Mouse (Mus musculus) kidney, adult 18-20 months (tissue): Measurements from ENCODE around the gene Olfr328.
"Not testable (repeated sequence)": the region's sequence is repeated elsewhere in the genome, so short reads cannot be mapped to it uniquely, and the experiment has no call there.

Experiments used
- DNase-seq: peaks from one replicate; pipeline ENCODE4 v3.0.0; 2021

Gene Olfr328

DNA sequence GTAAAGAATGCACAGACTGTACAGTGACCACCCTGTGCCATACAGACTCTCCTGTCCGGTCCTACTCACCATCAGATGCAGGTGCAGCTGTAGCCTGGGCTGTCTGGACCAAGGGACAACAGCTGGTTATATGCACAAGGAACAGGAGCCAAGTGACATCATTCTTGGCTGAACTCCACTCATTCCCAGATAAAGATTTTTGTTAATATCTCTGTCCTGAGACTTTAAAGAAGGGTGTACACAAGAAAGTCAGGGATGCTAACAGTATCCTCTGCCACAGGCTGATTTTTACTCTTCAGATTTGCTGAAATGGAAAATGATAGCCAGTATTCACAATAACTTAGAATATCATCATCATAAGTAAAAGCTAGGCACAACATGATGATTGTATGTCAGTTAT is at the start of gene Olfr328:
TSS of gene Olfr328 (minus strand) at position 101 of the 400 bp plus-strand sequence.
- DNase-seq: no peak

GRCm38 (mm10) chr11:58605228-58605627 is 49.8 kb upstream of the Olfr328 start:
- DNase-seq: no peak

- DNase-seq: no peak
Measured at GRCm38 (mm10) chr11:58604688-58605087, 49.3 kb upstream of the Olfr328 start.

DNA sequence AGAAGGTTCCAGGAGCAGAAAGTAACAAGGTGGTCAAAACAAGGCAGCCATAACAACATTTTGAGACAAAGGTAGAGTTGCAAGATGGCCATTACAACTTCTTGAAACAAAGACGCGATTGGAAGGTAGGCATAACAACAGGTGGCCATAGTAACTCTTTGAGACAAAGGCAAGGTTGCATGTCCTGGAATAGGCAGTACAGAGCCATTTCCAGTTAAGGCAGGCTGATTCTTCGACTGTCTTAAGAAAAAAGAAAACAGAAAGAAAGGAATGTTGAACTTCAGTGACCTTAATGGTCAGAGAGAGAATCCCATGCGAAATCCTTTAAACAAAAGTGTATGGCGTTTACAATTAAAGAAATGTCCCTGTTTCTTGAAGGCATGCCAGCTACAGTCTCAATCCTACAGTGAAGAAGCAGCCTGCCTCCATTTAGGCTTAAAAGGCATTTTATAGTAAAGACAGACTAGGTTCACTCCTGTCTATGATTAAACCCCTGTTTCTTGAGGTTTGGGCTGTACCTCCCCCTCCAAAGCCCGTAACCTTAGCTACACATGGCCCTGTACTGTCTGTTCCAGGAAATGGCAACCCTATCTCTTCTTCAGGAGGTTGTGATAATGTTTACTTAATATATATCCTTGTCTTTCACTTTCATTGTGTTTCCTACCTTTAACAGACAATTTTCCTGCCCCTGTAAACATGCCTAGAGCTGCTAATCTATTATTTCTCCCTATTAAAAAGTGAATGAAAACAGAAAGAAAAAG is 47.5 kb upstream of the Olfr328 start:
- DNase-seq: no peak

DNA sequence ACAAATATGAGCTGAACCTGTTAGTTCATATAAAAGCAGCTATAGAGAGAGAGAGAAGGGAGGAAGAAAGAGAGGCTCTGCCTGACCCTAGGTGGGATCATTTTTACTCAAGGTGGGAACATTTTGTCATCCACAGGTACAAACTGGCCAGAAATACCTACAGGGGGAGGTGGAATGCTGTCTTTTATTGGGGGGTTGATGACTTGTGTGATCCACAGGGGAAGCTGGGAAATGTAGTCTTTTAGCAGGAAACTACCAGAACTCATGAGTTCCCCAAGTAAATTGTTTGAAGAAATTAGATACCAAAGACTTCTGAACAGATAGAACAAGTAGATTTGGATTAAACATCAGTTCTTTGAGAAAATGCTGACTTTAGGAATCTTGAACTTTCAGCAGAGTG is 46.6 kb upstream of the Olfr328 start:
- no peak for DNase-seq

GRCm38 (mm10) chr11:58597837-58598236 is 42.4 kb upstream of the Olfr328 start:
- DNase-seq: no peak

DNA sequence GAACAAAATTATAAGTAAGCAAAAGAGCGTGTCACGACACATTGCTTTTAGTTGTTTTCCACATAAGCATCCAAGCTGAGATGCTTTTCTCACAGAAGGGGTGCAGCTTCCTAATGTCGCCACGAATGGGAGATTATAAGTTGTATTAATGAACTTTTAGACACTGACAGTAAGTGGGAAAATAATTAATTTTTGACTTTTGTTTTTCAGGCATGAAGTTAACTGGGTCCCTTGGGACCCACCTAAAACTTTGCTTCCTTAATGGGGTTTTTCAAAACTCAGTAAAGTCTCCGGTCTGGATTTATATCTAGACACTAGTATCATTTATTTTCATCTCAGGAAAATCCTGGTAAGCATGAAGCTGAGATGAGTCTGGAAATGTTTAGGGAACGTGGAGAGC is 39.4 kb upstream of the Olfr328 start, which contains the start of gene Olfr324:
TSS of gene Olfr324 (plus strand) at position 301 of the 400 bp plus-strand sequence.
- DNase-seq: no peak

DNA sequence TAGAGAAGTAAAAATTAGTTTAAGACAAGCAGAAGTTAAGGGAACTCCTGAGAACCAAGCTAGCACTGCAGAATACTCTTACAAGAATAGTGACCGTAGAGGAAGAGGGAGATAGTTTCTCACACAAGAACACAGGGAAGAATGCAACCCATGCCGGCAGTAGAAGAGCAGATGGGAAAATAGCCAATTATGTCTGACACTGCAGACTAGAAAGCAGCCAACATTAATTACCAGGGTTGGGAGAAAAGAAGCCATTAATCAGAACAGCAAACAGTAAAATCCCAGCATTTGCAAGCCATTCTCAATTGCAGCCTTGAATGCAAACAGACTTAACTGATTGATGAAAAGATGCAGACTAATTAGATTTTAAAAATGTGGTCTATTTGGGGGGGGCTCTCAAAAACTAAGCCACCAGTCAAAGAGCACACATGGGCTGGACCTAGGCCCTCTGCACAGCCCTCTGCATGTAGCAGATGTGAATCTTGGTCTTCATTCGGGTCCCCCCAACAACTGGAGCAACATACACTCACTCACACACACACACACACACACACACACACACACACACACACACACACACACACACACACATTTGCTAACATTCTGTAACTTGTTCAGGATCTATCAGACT is 33.3 kb upstream of the Olfr328 start:
- DNase-seq: no peak

- DNase-seq: peak; percentile 56
Measured at GRCm38 (mm10) chr11:58587898-58588348, 32.5 kb upstream of the Olfr328 start.

DNA sequence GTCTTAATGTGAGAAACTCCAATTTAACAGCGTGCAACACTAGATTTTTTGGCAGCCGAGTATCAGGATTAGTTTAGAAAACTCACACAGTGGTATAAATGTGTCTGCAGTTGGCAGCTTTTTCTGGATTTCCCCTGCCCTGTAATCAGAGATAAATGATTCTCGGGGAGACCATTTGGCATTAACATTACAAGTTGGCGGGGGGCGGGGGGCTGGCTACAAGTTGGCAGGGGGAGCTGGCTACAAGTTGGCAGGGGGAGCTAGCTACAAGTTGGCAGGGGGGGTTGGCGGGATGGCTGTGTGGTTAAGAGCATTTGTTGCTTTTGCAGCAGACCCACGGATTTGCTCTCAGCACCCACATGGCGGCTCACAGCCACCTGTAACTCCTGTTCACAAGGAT is 23.2 kb upstream of the Olfr328 start:
- DNase-seq: no peak

DNA sequence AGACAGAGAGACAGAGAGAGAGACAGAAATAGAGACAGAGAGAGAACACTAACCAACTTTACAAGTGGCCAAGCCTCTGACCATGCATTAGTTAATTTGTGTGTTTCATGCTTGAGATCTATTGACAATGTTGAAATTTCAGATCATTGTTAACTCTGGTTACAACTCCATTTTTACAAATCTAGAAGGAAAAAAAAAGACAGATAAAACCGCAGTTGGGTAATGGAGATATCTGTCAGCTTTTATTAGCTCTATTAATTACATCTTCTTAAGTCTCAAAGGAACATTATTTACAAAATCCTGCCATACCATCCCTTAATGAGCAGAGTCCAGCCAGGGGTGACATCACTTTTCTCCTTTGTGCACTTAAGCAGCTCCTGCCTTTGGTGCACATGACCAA is 22.0 kb upstream of the Olfr328 start, which contains the start of gene Olfr325:
TSS of gene Olfr325 (plus strand) at position 301 of the 400 bp plus-strand sequence.
- DNase-seq: no peak

GRCm38 (mm10) chr11:58570405-58570804 is 15.0 kb upstream of the Olfr328 start, which contains the start of gene Olfr224:
Gene Olfr224 (minus strand): TSS chr11:58570553.
- no peak for DNase-seq

GRCm38 (mm10) chr11:58546322-58546721 is 9.1 kb downstream of the Olfr328 start, which contains the start of gene Olfr329-ps:
Gene Olfr329-ps (minus strand): TSS chr11:58546422.
- DNase-seq: no peak

GRCm38 (mm10) chr11:58534736-58535135 is 20.7 kb downstream of the Olfr328 start, which contains the start of gene Olfr330:
Gene Olfr330 (minus strand): TSS chr11:58534836.
- not testable (repeated sequence) for DNase-seq

DNA sequence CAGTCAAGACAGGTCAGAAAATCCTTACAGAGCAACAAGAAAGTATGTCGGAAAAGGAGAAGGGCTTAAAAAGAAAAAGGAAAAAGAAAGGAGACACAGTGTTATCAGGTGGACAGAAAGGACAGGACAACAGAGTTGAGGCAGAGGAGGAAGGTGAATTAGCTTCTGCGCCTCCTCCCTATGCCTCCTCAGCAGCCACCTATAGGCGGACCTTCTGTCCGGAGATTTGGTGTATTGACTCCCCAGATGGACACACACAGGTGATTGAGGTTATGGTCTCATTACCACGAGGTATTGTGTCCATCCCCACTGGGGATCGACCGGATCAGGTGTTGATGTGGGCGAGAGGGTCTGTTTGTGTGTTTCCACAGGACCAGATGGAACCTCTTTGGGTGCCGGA is 35.7 kb downstream of the Olfr328 start:
- DNase-seq: peak; percentile 4

GRCm38 (mm10) chr11:58518916-58519315 is 36.5 kb downstream of the Olfr328 start:
- DNase-seq: peak; percentile 53

DNA sequence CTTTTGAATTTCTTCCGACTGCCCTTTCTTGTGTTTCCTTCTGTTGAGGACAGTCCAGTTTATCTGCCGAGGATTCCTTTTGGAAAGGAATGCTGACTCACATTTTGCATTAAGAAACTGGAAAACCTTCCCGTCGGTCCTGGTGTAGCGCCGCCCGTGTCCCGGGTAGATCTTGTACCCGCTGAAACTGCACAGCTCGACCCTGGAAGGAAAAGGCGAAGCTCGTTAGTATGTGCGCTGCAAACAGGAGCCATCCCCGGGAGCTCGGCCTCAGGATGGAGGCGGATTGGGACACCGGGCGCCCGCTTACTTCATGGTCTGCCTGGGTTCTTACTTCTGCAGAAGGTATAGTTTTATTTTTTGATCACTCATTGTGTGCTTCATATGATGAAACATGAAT is 46.4 kb downstream of the Olfr328 start:
- not testable (repeated sequence) for DNase-seq

GRCm38 (mm10) chr11:58502472-58502871 is 53.0 kb downstream of the Olfr328 start, which contains the start of gene Olfr331:
Gene Olfr331 (minus strand): TSS chr11:58502572.
- not testable (repeated sequence) for DNase-seq
